ENCODE assay signal across 21 mouse cellular contexts in the genomic region with DNA sequence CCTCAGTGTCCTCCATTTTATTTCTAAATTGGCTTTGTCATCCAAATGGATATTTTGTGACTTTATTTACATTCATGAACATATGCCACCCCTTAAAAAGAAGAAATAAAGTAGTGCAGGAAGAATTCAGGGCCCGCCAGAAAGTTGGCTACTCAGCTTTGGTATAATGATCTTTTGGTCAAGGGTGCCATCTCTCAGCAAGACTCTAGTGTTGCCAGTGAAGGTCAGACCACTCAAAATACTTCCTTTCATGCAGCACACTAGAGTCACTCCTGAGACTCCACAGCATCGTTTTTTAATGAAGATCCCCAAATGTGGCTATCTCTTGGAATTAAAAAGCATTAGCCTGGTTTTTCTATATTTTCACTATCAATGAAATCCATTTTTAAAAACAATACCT.
"Had no signal": no experiment of that assay in that cellular context is flagged by ENCODE, and none has a peak within 500 bp of the region (broad histone marks: within the 10 kb centered on the region; RNA-seq: fewer than 3 reads in every experiment).

No protein-coding gene starts in this region.

- H3K27ac ChIP-seq: limb, embryonic 10.5 days; limb, embryonic 13.5 days; liver, embryonic 12.5 days; liver, embryonic 15.5 days; lung, embryonic 15.5 days; midbrain, embryonic 12.5 days; midbrain, embryonic 15.5 days; neural tube, embryonic 13.5 days; stomach, embryonic 15.5 days had no signal

- H3K9me3 ChIP-seq: limb, embryonic 10.5 days; limb, embryonic 13.5 days; liver, embryonic 12.5 days; liver, embryonic 15.5 days; lung, embryonic 15.5 days; megakaryocyte, embryonic 14.5 days; midbrain, embryonic 12.5 days; midbrain, embryonic 15.5 days; neural tube, embryonic 13.5 days; stomach, embryonic 15.5 days had no signal

- H3K36me3 ChIP-seq: limb, embryonic 10.5 days; limb, embryonic 13.5 days; liver, embryonic 12.5 days; liver, embryonic 15.5 days; lung, embryonic 15.5 days; midbrain, embryonic 12.5 days; midbrain, embryonic 15.5 days; neural tube, embryonic 13.5 days; stomach, embryonic 15.5 days had no signal

- DNase-seq: kidney, adult 18-20 months; kidney, adult 9 months; kidney, postnatal 36 days; liver; lung, adult 18-20 months; lung, postnatal 10 days; lung, postnatal 36 days; right cerebral cortex, postnatal 25 days; spleen, adult 18-20 months; thymus, postnatal 25 days had no signal

- H3K9ac ChIP-seq: limb, embryonic 13.5 days; liver, embryonic 12.5 days; liver, embryonic 15.5 days; lung, embryonic 15.5 days; midbrain, embryonic 12.5 days; midbrain, embryonic 15.5 days; neural tube, embryonic 13.5 days; stomach, embryonic 15.5 days had no signal

- H3K4me1 ChIP-seq: liver, embryonic 12.5 days; liver, embryonic 15.5 days; lung, embryonic 15.5 days; megakaryocyte, embryonic 14.5 days; neural tube, embryonic 13.5 days; stomach, embryonic 15.5 days had no signal

- H3K27me3 ChIP-seq: liver, embryonic 12.5 days; liver, embryonic 15.5 days; lung, embryonic 15.5 days; midbrain, embryonic 15.5 days; neural tube, embryonic 13.5 days; stomach, embryonic 15.5 days had no signal

- ATAC-seq: liver, embryonic 12.5 days had no signal

- H3K4me3 ChIP-seq: limb, embryonic 10.5 days; limb, embryonic 13.5 days; liver, embryonic 12.5 days; liver, embryonic 15.5 days; lung, embryonic 15.5 days; megakaryocyte, embryonic 14.5 days; midbrain, embryonic 12.5 days; midbrain, embryonic 15.5 days; myocyte; neural tube, embryonic 13.5 days; stomach, embryonic 15.5 days had no signal

- H3K4me2 ChIP-seq: limb, embryonic 13.5 days; liver, embryonic 12.5 days; liver, embryonic 15.5 days; lung, embryonic 15.5 days; midbrain, embryonic 12.5 days; midbrain, embryonic 15.5 days; neural tube, embryonic 13.5 days; stomach, embryonic 15.5 days had no signal
